Mouse (Mus musculus) c-Kit-positive CD71-positive TER-119-negative erythroid progenitor cells, embryonic 14.5 days (primary cell): ENCODE results near the gene AI854703.

ENCODE experiments used
- DNase-seq: peaks from one replicate; pipeline ENCODE4 v3.0.0-alpha.2; 2013; ENCODE audit warnings: low read depth

Gene AI854703

DNA sequence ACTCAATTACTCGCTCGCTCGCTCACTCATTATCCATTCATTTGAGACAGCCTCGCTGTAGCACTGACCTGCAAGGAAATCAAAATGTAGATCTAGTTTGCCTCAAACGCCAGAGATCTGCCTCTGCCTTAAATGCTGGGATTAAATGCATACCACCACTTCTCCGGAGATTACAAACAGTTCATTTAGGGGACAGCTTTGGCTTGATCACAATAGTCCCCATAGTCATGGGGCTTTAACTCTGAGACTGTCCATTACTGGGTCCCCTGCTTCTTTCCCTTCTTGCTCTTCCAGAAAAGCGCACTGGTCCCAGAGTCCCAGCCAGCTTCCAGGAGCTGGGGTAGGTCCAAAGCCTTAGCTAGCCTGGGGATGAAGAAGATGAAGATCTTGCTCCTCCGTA lies at the start of gene AI854703:
Gene AI854703, plus strand, starts transcription at position 301 of the 400 bp plus-strand sequence.
- no peak for DNase-seq

- no peak for DNase-seq
These were observed 47.8 kb upstream of the AI854703 start for GRCm38 (mm10) chr6:48578736-48579135.

- DNase-seq, result no peak
These were observed 47.3 kb upstream of the AI854703 start for GRCm38 (mm10) chr6:48579215-48579648.

GRCm38 (mm10) chr6:48581257-48581656 lies 45.3 kb upstream of the AI854703 start:
- no peak for DNase-seq

GRCm38 (mm10) chr6:48582037-48582436 lies 44.5 kb upstream of the AI854703 start:
- DNase-seq, result no peak

DNA sequence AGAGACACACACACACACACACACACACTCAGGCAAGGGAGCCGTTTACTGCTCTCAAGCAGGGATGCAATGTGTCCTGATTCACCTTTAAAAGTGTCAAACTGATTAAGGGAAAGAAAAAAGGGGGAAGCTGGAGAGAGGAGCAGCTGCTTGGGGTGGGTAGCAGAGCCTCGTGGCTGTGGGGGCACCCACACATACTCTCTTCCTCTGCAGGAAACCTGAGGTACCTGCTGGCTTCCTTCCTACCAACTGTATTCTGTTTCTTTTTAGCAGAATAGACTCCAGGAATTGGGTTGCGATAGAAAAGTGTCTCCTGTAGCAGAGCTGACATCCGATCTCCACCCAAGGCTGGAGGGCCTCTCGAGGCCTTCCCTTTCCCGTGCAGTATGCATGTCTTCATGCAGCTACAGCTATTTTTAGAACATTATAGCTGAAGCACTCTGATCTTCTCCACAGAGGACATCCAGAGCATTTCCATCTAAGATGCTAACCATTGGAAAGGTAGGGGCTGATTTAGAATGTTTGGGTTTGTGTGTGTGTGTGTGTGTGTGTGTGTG lies 37.3 kb upstream of the AI854703 start, which contains the start of gene Gm45021:
Gene Gm45021, plus strand, starts transcription at position 417 of the 557 bp plus-strand sequence.
- DNase-seq, result no peak

DNA sequence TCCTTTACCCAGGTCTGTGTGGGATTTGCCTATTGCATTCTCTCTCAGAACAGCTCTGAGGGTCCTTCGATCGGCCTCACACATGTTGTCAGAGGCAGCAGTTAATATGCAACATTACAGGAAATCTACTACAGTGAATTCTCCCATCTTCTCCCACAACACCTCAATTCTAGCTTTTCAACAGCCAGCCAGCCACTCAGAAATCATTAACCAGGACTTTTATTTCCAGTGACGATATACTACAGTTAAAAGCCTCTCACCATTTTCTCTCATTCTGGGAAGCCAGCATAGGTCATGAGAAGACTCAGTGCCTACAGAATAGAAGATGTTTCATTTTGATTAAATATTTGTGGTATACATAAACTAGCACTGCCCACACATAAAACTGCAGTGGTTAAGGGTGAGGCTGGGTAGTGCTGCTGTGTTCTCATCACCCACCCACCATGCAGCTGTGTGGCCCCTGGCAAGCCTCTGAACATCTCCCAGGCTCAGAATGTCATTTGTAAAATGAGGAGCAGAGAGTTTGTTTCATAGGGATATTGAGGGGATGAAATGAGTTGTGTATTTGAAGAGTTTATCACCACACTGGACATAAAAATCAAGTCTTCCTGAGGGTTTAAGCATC lies 35.2 kb upstream of the AI854703 start:
- no peak for DNase-seq

- no peak for DNase-seq
These were observed 34.7 kb upstream of the AI854703 start for GRCm38 (mm10) chr6:48591871-48592270.

DNA sequence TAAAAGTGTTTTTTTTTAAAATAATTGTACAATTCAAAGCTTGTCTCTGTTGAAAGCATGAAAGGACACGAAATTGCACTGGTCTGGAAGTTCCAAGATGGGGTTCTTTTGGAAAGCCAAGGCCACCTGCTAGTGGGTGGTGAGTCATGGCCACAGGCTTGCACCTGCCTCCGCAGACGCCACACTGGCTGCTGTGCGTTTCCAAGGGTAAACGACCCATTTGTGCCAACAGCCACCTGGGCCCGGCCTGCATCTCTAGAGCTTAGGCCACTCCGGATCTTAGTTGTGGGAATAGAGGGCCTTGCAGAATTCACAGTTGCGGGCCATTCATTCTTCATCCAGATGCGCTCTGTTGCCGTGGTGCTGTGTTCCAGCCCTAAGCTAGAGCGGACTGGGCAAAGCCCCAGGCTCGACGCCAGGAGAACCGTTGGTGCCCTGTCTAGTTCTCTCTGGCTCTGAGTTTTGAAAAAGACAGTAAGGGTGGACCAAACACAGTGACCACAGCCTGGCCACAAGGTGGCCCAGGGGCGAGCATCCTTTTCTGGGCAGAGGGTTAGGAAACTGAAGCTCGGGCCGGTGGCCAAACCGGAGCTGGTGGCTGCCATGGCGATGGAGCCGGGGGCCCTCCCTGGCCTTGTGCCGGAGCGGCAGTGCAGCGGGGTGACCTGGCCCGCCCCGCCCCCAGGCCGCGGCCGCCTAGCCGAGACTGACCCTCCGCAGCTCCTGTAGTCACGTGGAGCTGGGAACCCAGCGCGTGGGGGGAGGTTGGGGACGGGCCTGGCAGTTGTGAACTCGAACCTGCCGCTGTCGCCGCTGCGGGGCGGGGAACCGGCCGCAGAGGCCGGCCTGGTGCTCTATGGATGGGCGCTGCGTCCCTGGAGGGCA lies 33.2 kb upstream of the AI854703 start, which contains the start of the genes Repin1 and Gm44965:
Gene Repin1, plus strand, starts transcription at position 726 of the 885 bp plus-strand sequence.
Gene Gm44965, plus strand, starts transcription at position 784 of the 885 bp plus-strand sequence.
- DNase-seq, result no peak

DNA sequence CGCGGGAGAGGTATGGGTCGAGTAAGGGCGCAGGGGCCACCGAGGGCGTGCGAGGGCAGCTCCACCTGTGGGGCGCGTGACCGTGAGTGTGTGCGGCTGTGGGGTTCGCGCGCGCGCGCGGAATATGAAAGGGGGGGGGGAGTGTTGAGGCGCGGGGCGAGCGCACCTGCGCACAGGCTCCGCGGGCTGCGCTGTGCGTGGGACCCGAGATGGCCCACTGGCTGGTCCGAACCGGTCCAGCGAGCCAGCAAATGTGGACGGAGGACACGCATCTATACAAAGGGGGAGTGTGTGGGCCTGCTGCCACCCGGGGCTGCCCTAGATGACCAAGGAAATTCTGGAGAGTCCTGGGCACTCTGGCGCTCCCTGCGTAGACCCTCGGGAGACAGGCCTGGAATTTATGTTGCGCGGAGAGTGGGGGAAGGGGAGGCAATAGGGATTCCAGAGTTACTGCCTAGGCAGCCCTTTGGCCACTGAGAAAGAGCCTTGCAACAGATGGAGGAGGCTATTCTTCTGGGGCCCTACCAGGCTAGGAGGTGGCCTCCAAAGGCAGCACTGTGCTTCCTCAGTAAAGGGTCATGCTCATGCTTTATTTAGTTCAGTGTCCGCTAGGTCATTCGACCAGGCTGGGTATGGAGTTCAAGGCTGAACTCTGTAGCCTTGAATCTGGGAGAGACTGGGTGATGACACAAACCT lies 32.4 kb upstream of the AI854703 start:
- DNase-seq, result no peak

GRCm38 (mm10) chr6:48595278-48595677 lies 31.3 kb upstream of the AI854703 start:
- no peak for DNase-seq

- no peak for DNase-seq
These were observed 29.9 kb upstream of the AI854703 start for GRCm38 (mm10) chr6:48596545-48597232.

- no peak for DNase-seq
These were observed 29.3 kb upstream of the AI854703 start for GRCm38 (mm10) chr6:48597233-48597625.

DNA sequence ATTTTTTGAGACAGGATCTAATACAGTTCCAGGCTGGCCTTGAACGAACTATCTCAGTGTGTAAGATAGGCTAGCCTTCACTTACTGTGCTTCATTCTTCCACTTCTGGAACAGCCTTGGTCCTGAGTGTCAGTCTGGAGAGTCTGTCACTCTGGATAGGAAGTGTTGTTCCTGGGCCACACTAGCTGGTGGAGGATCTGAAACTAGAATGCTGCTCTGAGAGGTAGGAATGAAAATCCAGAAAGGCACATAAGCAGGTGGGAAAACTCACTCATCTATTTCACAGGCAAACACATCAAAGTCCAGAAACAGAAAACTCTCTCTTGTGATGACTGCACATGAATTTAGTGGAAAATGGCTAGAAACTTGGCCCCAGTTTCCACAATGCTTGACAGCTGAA lies 26.0 kb upstream of the AI854703 start:
- no peak for DNase-seq

GRCm38 (mm10) chr6:48601271-48602079 lies 25.1 kb upstream of the AI854703 start, which contains the start of gene Zfp775:
Gene Zfp775, plus strand, starts transcription at chr6:48602063.
- peak; percentile 81 for DNase-seq

- DNase-seq, result no peak
These were observed 24.4 kb upstream of the AI854703 start for GRCm38 (mm10) chr6:48602080-48602741.

DNA sequence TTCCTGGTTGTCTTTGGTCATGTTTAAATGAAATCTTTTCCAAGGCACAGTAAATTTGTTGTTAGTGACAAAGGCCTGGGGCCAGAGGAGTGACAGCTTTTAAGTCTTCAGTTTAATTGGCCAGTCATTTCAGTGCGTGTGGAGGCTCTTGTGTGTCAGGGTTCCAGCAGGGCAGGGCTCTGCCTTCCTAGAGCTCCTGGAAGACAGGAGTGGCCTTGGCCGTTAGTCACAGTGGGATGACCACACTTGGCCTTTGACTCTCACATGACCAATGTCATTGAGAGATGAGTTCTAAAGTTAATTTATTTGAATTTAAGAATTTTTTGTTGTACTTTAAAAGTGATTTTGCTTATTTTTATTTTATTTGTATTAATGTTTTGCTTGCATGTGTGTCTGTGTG lies 18.4 kb upstream of the AI854703 start:
- DNase-seq, result no peak

GRCm38 (mm10) chr6:48609512-48609911 lies 17.1 kb upstream of the AI854703 start:
- no peak for DNase-seq

- DNase-seq, result no peak
These were observed 15.9 kb upstream of the AI854703 start for GRCm38 (mm10) chr6:48610657-48611056.

DNA sequence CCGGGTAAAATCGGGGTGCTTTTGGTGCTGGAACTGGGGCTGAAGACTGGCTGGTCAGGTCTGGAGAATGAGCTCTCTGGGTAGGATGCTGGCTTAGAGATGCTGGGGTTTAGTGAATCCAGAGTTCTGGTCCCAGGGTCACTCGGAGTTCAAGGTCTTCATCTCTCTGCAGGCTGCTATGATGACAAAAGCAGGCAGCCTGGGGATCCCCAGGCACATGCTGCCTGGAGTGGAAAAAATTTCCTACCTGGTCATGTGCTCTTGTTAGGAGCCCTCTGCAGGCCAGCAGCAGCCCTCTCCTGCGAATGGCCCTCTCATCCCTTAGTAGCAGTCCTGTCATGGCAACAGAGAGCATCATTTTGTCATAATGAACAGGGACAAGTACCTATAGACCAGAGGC lies 13.1 kb upstream of the AI854703 start:
- no peak for DNase-seq
